Mouse (Mus musculus) frontal cortex, postnatal 14 days (tissue): ENCODE measurements around the gene Eif2a.

Source experiments
- DNase-seq, 2 experiments: peaks; one replicate each; pipeline ENCODE4 v3.0.0; 2022; ENCODE audit warnings: low spot score in 2 of 2

Eif2a gene

GRCm38 (mm10) chr3:58525652-58526407, at the start of gene Eif2a, which contains the start of gene Serp1:
Gene Eif2a (plus strand): TSS chr3:58525821.
Gene Serp1 (minus strand): TSS chr3:58525892.
- DNase-seq: peak; percentile 97 to 98

GRCm38 (mm10) chr3:58478755-58479455, 46.7 kb upstream of the Eif2a start:
- DNase-seq: no peak

- no peak for DNase-seq
Measured at GRCm38 (mm10) chr3:58485883-58486282, 39.7 kb upstream of the Eif2a start.

GRCm38 (mm10) chr3:58487121-58487520, 38.5 kb upstream of the Eif2a start:
- DNase-seq: no peak

- DNase-seq: no peak
Measured at GRCm38 (mm10) chr3:58487999-58488775, 37.4 kb upstream of the Eif2a start.

GRCm38 (mm10) chr3:58490787-58491186, 34.8 kb upstream of the Eif2a start:
- peak in 1 of 2 experiments; percentile 38 for DNase-seq

- no peak for DNase-seq
Measured at GRCm38 (mm10) chr3:58493621-58494020, 32.0 kb upstream of the Eif2a start.

GRCm38 (mm10) chr3:58501961-58502360, 23.7 kb upstream of the Eif2a start:
- no peak for DNase-seq

GRCm38 (mm10) chr3:58503720-58504333, 21.8 kb upstream of the Eif2a start:
- no peak for DNase-seq

- no peak for DNase-seq
Measured at GRCm38 (mm10) chr3:58504676-58505075, 20.9 kb upstream of the Eif2a start.

- DNase-seq: no peak
Measured at GRCm38 (mm10) chr3:58508020-58508750, 17.4 kb upstream of the Eif2a start.

GRCm38 (mm10) chr3:58511581-58511980, 14.0 kb upstream of the Eif2a start:
- no peak for DNase-seq

- no peak for DNase-seq
Measured at GRCm38 (mm10) chr3:58512740-58513139, 12.9 kb upstream of the Eif2a start.

GRCm38 (mm10) chr3:58513483-58513882, 12.1 kb upstream of the Eif2a start:
- DNase-seq: no peak

GRCm38 (mm10) chr3:58515947-58516601, 9.5 kb upstream of the Eif2a start:
- no peak for DNase-seq

- no peak for DNase-seq
Measured at GRCm38 (mm10) chr3:58516602-58516976, 9.0 kb upstream of the Eif2a start.

GRCm38 (mm10) chr3:58517258-58517657, 8.4 kb upstream of the Eif2a start:
- no peak for DNase-seq

- no peak for DNase-seq
Measured at GRCm38 (mm10) chr3:58517800-58518199, 7.8 kb upstream of the Eif2a start.

- no peak for DNase-seq
Measured at GRCm38 (mm10) chr3:58518962-58519361, 6.7 kb upstream of the Eif2a start.

- no peak for DNase-seq
Measured at GRCm38 (mm10) chr3:58519536-58519935, 6.1 kb upstream of the Eif2a start.

- no peak for DNase-seq
Measured at GRCm38 (mm10) chr3:58520286-58520685, 5.3 kb upstream of the Eif2a start.
